Mouse (Mus musculus) kidney, embryonic 15.5 days (tissue): ENCODE data around the gene Dnah7a. TPM values are rescaled to one million over a fixed set of nuclear protein-coding genes. Genes with fewer than 3 reads are reported as not detected.
A peak's percentile ranks its signal among the peaks of the same experiment; 100 is the strongest.
"Not testable (repeated sequence)": the region's sequence is repeated elsewhere in the genome, so short reads cannot be mapped to it uniquely, and the experiment has no call there.

Experiments used
- ATAC-seq: fragments of 200-750 bp; cut with Nextera tagmentation; replicated peaks from 2 replicates; pipeline ENCODE4 v1.8.0; 2017; ENCODE audit warnings: moderate TSS enrichment; ENCODE audit not compliant: low FRiP score
- H3K27ac ChIP-seq: fragments of 300-500 bp; sonication (generic); 2 replicates; pipeline ENCODE4 v1.5.1; 2015; ENCODE audit warnings: mild to moderate bottlenecking, inconsistent platforms
- H3K27me3 ChIP-seq: fragments of 300-500 bp; sonication (generic); 2 replicates; pipeline ENCODE4 v1.6.1; 2015; ENCODE audit warnings: inconsistent platforms
- H3K36me3 ChIP-seq: fragments of 300-500 bp; sonication (generic); 2 replicates; pipeline ENCODE4 v1.6.1; 2015; ENCODE audit warnings: inconsistent platforms
- H3K4me1 ChIP-seq: fragments of 300-500 bp; sonication (generic); 2 replicates; pipeline ENCODE4 v1.6.1; 2015; ENCODE audit warnings: inconsistent platforms
- H3K4me2 ChIP-seq: fragments of 300-500 bp; sonication (generic); 2 replicates; pipeline ENCODE4 v1.6.1; 2015; ENCODE audit warnings: moderate library complexity, mild to moderate bottlenecking, inconsistent platforms
- H3K4me3 ChIP-seq: fragments of 300-500 bp; sonication (generic); replicated peaks from 2 replicates; pipeline ENCODE4 v1.5.1; 2015; ENCODE audit warnings: mild to moderate bottlenecking, inconsistent platforms
- H3K9ac ChIP-seq: fragments of 300-500 bp; sonication (generic); 2 replicates; pipeline ENCODE4 v1.6.1; 2015; ENCODE audit warnings: mild to moderate bottlenecking, inconsistent platforms
- H3K9me3 ChIP-seq: fragments of 300-500 bp; sonication (generic); replicated peaks from 2 replicates; pipeline ENCODE4 v1.6.1; 2016; ENCODE audit warnings: inconsistent platforms
- WGBS: fragments of 180-500 bp; shearing (Covaris S2); methylation state at CpG from one replicate; pipeline ENCODE4 v1.1.7; 2015; ENCODE audit warnings: mixed read lengths; 5-methylcytosine and 5-hydroxymethylcytosine counted together
- polyA plus RNA-seq: library from polyadenylated mRNA; unstranded; fragments of >200 nt; fragmentation: Nextera tagmentation; extraction: Ambion mirVana; gene quantifications from 2 replicates; pipeline ENCODE4 v1.2.1, GENCODE M21; 2015

Dnah7a gene
- polyA plus RNA-seq, 1 experiment from 2014 or later: 1.6 TPM

GRCm38 (mm10) chr1:53467325-53467670 is 239.3 kb downstream of the Dnah7a start:
- H3K36me3 ChIP-seq: no peaks in the 10 kb centered on the region
- H3K4me2 ChIP-seq: no peak overlapping the region
- H3K27ac ChIP-seq: no peak overlapping the region
- no peak for ATAC-seq
- H3K9me3 ChIP-seq: no peaks in the 10 kb centered on the region
- WGBS: 76% methylated on average over 2 of the region's 2 CpGs
- H3K27me3 ChIP-seq: no peaks in the 10 kb centered on the region
- no peaks in the 10 kb centered on the region for H3K4me1 ChIP-seq
- H3K9ac ChIP-seq: no peak overlapping the region
- no peak overlapping the region for H3K4me3 ChIP-seq

DNA sequence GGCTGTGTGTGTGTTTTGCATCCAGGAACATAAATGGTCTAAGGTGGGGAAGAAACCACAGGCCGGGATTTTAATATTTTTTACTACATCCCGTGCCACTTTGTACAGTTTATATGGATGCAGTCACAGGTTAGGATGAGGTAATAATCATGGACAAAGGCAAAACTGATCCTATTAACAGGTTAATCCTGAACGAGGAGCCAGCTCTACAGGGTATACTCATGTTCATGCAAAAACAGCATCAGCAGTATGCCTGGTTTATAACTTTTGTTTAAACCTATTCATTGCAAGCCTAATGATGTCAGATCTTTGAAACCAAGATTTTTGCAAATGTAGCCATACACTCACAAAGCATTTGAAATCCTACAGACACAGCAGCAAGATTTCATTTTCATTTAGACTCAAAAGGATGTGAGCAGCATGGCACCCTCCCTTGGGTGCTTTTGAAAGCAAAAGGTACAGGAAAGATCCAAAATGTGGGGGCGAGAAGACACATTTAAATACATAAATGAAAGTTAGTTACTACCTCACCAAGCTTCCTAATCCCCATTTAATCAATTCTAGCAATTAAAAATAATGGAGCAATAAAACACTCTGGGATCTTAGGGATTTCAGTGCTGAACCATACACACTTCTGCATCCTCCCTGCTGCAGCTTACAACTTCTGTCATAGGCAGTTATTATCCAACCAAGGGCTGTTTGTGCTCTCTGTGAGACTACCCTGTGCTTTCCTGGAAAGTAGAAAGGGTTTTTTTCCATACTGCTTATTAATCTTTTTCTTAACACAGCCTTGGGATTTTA is 239.9 kb downstream of the Dnah7a start:
- not testable (repeated sequence) for H3K4me3 ChIP-seq, ATAC-seq, H3K4me2 ChIP-seq, H3K9ac ChIP-seq, H3K27me3 ChIP-seq, H3K27ac ChIP-seq, H3K9me3 ChIP-seq, H3K4me1 ChIP-seq, H3K36me3 ChIP-seq
- WGBS: 90% methylated on average over 4 of the region's 4 CpGs

GRCm38 (mm10) chr1:53439173-53439572 is 267.4 kb downstream of the Dnah7a start:
- H3K36me3 ChIP-seq, ATAC-seq: not testable (repeated sequence)

GRCm38 (mm10) chr1:53432433-53432832 is 274.2 kb downstream of the Dnah7a start:
- H3K4me3 ChIP-seq, H3K9ac ChIP-seq, H3K4me2 ChIP-seq, H3K36me3 ChIP-seq, H3K27ac ChIP-seq, ATAC-seq, H3K4me1 ChIP-seq, H3K27me3 ChIP-seq, H3K9me3 ChIP-seq: not testable (repeated sequence)
- 86% methylated on average over 2 of the region's 2 CpGs for WGBS

More at GRCm38 (mm10) chr1:53439173-53439572, 267.4 kb downstream of the Dnah7a start:
- H3K4me3 ChIP-seq, H3K9ac ChIP-seq, H3K9me3 ChIP-seq, H3K27ac ChIP-seq, H3K27me3 ChIP-seq, H3K4me1 ChIP-seq, H3K4me2 ChIP-seq: not testable (repeated sequence)
- 87% methylated on average over 3 of the region's 3 CpGs for WGBS

DNA sequence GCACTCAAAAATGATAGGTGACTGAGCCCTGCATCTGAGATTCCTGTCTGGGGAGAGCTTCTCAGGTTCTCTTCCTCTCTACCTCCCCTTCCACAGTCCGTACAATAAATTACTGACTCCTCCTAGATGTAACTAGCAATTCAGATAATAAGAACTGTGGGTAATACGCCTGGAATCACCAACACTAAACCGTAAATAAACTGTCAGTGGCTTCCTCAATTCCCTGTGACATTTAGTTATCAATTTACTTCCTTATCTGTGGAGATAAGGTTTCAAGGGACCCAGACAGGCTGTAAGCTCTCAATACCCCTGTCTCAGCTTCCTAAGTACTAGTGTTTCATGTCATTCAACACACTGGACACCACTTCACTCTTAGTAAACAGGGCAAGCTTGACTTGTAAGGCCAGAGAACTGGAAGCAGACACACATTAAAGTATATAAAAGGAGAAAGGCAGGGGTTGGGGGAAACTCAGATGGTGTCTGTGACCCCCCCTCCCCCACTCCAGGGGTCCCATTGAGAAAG is 300.7 kb downstream of the Dnah7a start:
- WGBS: 41% methylated on average over 3 of the region's 3 CpGs
- H3K4me2 ChIP-seq: no peak overlapping the region
- H3K9me3 ChIP-seq: no peaks in the 10 kb centered on the region
- no peak overlapping the region for H3K27ac ChIP-seq
- H3K27me3 ChIP-seq: no peaks in the 10 kb centered on the region
- no peaks in the 10 kb centered on the region for H3K36me3 ChIP-seq
- no peak overlapping the region for H3K4me3 ChIP-seq
- no peak for ATAC-seq
- H3K4me1 ChIP-seq: no peaks in the 10 kb centered on the region
- no peak overlapping the region for H3K9ac ChIP-seq

DNA sequence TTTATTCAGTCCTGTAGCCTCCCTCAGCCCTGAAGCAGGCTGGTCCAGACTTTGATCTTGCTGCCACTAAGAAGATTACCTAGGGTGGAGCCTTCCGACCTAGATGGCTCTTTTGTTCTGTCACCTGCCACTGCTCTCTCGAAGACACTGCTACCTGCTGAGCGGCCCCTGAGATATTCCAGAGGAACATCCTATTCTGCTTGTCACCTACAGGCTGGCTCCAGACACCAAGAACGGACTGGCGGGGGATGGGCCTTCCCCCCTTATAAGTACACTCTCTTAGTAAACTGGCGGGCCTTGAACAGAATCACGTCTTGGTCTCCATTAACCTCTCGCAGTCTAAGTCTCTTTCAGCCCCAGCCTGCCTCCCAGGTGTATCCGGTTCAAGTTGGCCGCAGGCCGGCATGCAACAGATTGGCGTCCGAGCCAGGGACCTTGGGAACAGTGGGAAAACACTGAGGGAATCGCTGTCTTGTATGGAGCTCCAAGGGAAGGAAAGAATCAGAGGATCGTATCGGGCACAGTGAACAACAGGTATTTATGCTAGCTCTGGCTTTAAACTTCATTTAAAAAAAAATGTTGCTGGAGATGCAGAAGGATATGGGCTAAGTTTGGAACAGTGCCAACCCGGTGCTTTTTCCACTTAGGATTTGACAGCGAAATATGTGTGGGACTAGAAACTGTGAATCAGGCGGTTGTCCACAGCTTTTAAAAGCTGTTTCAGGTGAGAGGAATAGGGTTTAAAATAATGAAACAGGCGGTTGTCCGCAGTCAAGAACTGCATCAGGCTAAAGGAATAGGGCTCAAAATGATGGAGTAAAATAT is 312.4 kb downstream of the Dnah7a start:
- peak overlapping the region; percentile 43 for H3K4me2 ChIP-seq
- not testable (repeated sequence) for H3K4me1 ChIP-seq, H3K4me3 ChIP-seq, H3K9me3 ChIP-seq, H3K27ac ChIP-seq, H3K27me3 ChIP-seq, H3K36me3 ChIP-seq, ATAC-seq, H3K9ac ChIP-seq
- WGBS: 30% methylated on average over 21 of the region's 21 CpGs

DNA sequence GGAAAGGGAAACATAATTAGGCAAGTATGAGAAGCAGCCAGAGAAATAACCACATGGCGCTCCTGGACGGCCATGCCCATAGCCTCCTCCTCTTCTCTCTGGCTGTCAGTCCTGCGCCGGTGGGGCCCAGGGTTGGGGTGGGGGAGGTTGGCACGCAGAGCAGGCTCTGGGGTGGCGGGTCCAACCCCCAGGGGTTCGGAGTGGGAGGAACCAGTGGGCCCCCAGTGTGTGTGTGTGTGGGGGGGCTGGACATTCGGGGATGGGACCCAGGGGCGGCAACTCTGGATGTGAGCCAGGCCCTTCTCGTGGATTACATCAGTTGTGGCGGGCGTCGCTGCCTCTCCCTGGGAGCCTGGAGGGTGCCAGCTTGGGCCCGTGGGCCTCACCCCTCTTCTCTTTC is 317.8 kb downstream of the Dnah7a start:
- 95% methylated on average over 11 of the region's 14 CpGs for WGBS
- Histone ChIP-seq H3K4me1 (no peaks in the 10 kb centered on the region), H3K4me3 (no peak overlapping the region), H3K27ac (no peak overlapping the region), H3K9ac (no peak overlapping the region), H3K9me3 (peaks cover 10% of the 10 kb centered on the region), H3K27me3 (no peaks in the 10 kb centered on the region), H3K4me2 (no peak overlapping the region), H3K36me3 (no peaks in the 10 kb centered on the region)
- ATAC-seq: 0 out of 2 replicates have a peak, but pooled peaks have one; percentile 22

- peaks cover 2% of the 10 kb centered on the region; the same call in 1 of the 2 replicates for H3K9me3 ChIP-seq
- no peak overlapping the region for H3K4me2 ChIP-seq
- 68% methylated on average over 6 of the region's 6 CpGs for WGBS
- H3K27ac ChIP-seq: no peak overlapping the region
- H3K27me3 ChIP-seq: no peaks in the 10 kb centered on the region
- H3K4me1 ChIP-seq: no peaks in the 10 kb centered on the region
- ATAC-seq: no peak
- H3K4me3 ChIP-seq: no peak overlapping the region
- H3K36me3 ChIP-seq: no peaks in the 10 kb centered on the region
- H3K9ac ChIP-seq: no peak overlapping the region
These were observed 322.4 kb downstream of the Dnah7a start for GRCm38 (mm10) chr1:53384085-53384688.

DNA sequence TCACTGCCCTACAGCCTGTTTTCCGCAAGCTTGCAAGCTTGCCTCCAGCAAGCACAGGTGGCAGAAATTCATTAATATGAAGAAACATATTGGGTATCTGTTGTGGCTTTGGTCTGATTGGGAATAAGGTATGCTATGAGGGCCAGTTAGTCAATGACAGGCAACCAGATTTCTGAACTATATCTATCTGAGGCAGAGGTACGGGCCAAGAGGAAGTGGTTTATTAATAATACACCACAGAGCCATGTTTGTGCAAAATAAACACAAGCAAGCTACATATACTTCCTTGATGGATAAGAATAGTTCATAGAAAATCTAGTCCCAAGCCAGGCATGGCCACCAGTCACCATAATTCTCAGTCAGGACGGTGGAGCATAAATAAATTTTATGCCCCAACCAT is 328.9 kb downstream of the Dnah7a start:
- Histone ChIP-seq H3K4me2 (no peak overlapping the region), H3K9me3 (no peaks in the 10 kb centered on the region), H3K36me3 (no peaks in the 10 kb centered on the region), H3K4me1 (no peaks in the 10 kb centered on the region), H3K27ac (no peak overlapping the region), H3K4me3 (no peak overlapping the region), H3K9ac (no peak overlapping the region), H3K27me3 (no peaks in the 10 kb centered on the region)
- 80% methylated on average over 3 of the region's 3 CpGs for WGBS
- no peak for ATAC-seq

DNA sequence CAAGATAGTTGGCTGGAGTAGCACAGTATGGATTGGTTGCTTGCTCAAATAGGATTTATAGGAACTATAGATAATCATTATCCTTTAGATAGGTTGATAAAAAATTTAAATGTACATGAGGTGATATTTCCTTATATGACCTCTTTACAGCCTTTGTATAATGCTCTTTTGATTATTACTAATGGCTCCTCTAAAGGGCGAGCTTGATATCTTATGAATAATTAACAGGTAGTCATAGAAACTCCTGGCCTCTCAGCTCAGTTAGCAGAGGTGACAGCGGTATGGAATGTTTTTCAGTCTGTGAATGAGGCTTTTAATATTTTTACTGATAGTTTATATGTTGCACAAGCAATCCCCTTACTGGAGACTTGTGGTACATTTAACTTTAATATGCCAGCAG is 330.6 kb downstream of the Dnah7a start:
- 76% methylated on average over 2 of the region's 2 CpGs for WGBS
- not testable (repeated sequence) for H3K36me3 ChIP-seq, H3K4me2 ChIP-seq, H3K9me3 ChIP-seq, H3K9ac ChIP-seq, H3K27me3 ChIP-seq, H3K4me1 ChIP-seq, H3K27ac ChIP-seq, H3K4me3 ChIP-seq, ATAC-seq

GRCm38 (mm10) chr1:53358988-53359387 is 347.6 kb downstream of the Dnah7a start:
- H3K27me3 ChIP-seq: no peaks in the 10 kb centered on the region
- H3K4me2 ChIP-seq: no peak overlapping the region
- no peak overlapping the region for H3K4me3 ChIP-seq
- no peaks in the 10 kb centered on the region for H3K4me1 ChIP-seq
- no peak for ATAC-seq
- H3K9ac ChIP-seq: no peak overlapping the region
- H3K9me3 ChIP-seq: no peaks in the 10 kb centered on the region
- H3K27ac ChIP-seq: no peak overlapping the region
- H3K36me3 ChIP-seq: no peaks in the 10 kb centered on the region
